Mouse (Mus musculus) heart, postnatal 0 days (tissue): ENCODE measurements around the gene Gm44973.

Experiments used
- CTCF ChIP-seq: IDR thresholded peaks from 2 replicates; pipeline ENCODE4 v1.5.1; 2016; ENCODE audit warnings: antibody characterized with exemption, control low read depth, low read depth
- EP300 ChIP-seq: IDR thresholded peaks from 2 replicates; pipeline ENCODE4 v1.6.1; 2016; ENCODE audit warnings: antibody characterized with exemption, low read depth

DNA sequence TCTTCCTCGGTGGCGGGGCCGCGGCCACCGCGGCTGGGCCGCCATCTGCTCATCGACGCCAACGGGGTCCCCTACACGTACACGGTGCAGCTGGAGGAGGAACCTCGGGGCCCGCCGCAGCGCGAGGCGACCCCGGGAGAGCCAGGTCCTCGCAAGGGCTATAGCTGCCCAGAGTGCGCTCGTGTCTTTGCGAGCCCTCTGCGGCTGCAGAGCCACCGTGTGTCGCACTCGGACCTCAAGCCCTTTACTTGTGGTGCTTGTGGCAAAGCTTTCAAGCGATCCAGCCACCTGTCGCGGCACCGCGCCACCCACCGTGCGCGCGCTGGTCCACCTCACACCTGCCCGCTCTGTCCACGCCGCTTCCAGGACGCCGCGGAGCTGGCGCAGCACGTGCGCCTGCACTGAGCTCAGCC is 37.6 kb downstream of the Gm44973 start:
- TF ChIP-seq CTCF (no peak), EP300 (no peak)
